Mouse (Mus musculus) neural tube, embryonic 12.5 days (tissue): ENCODE measurements around the gene BC035947. TPM values are rescaled to one million over a fixed set of nuclear protein-coding genes. Genes with fewer than 3 reads are reported as not detected.

Experiments
- polyA plus RNA-seq: library from polyadenylated mRNA; unstranded; fragments of >200 nt; fragmentation: Nextera tagmentation; extraction: Ambion mirVana; gene quantifications from 2 replicates; pipeline ENCODE4 v1.2.1, GENCODE M21; 2016

Gene BC035947
- polyA plus RNA-seq, 1 experiment from 2014 or later: 0.65 TPM

Other genes starting within 250 kb of the BC035947 start
- 1.2 and 2.1 TPM in 2 replicates for gene Sgpp2, start 201.8 kb downstream of the BC035947 start, polyA plus RNA-seq
- 124 TPM in 2 replicates for gene Farsb, start 23.3 kb downstream of the BC035947 start, polyA plus RNA-seq
- 0.37 and 0.75 TPM in 2 replicates for gene Mogat1, start 1.2 kb downstream of the BC035947 start, polyA plus RNA-seq
- gene Acsl3, start 145.7 kb upstream of the BC035947 start, polyA plus RNA-seq: 74.3 and 82.2 TPM in 2 replicates
- 2.7 and 3.5 TPM in 2 replicates for gene Utp14b, start 145.9 kb upstream of the BC035947 start, polyA plus RNA-seq